Comparison of ENCODE assay signal across 8 mouse cellular contexts in genomic region chr11:50025721-50026520, GRCm38 (mm10). TPM values are rescaled to one million over a fixed set of nuclear protein-coding genes. Genes with fewer than 3 reads are reported as not detected.
A peak's percentile ranks its signal among the peaks of the same experiment; 100 is the strongest.
DNase-seq lines count a peak whose midpoint lies in the region; ATAC-seq lines count a peak whose summit lies in the region.

No protein-coding gene starts in this region.

- peak overlapping the region; percentile 97 for H3K9ac ChIP-seq in kidney, embryonic 14.5 days (ENCODE audit: low read depth, low read length)

- no peaks in the 10 kb centered on the region for H3K9me3 ChIP-seq in kidney, embryonic 14.5 days (ENCODE audit: control insufficient read depth, low read length)

- 6% methylated on average over 20 of the region's 24 CpGs for WGBS in kidney, embryonic 14.5 days

- peak overlapping the region; percentile 91 for H3K4me2 ChIP-seq in kidney, embryonic 14.5 days (replicated peaks; ENCODE audit: low read depth, low read length)

- DNase-seq in kidney, postnatal 4 days = no peak
- DNase-seq in brain, adult 2 months (ENCODE audit: low read depth, low spot score) = peak; percentile 33
- peak; percentile 15 to 20 for DNase-seq in heart, postnatal 10 days
- DNase-seq in mesoderm, embryonic 11.5 days (ENCODE audit: low read depth, low spot score) = peak; percentile 19
- DNase-seq in natural killer cell, adult 2 months (ENCODE audit: low spot score in 2 of 2) = no peak
- no peak for DNase-seq in gastrocnemius, postnatal 36 days
- DNase-seq in layer of hippocampus, adult 9-11 months = no peak

- H3K4me3 ChIP-seq in kidney, embryonic 14.5 days (ENCODE audit: low read length) = peak overlapping the region; percentile 90

- no peaks in the 10 kb centered on the region for H3K27me3 ChIP-seq in kidney, embryonic 14.5 days (ENCODE audit: control insufficient read depth, insufficient read depth, low read length)

- H3K27ac ChIP-seq in kidney, embryonic 14.5 days (ENCODE audit: low read depth, low read length) = peak overlapping the region; percentile 63

- H3K36me3 ChIP-seq in kidney, embryonic 14.5 days (ENCODE audit: control insufficient read depth, insufficient read depth, low read length) = no peaks in the 10 kb centered on the region

- intact Hi-C loops in heart, postnatal 10 days (cut with DNase I) = loop anchor here (1.0 to 5.0 kb wide), 3 partner anchors 41 to 104 kb away; no protein-coding TSS in a partner anchor
- intact Hi-C loops in gastrocnemius, postnatal 36 days (cut with DNase I) = loop anchor here (5.0 kb wide), 1 partner anchor 106 kb away; the partner anchor contains the start of gene Tbc1d9b

- peaks cover 9% of the 10 kb centered on the region; the same call in 1 of the 2 replicates for H3K4me1 ChIP-seq in kidney, embryonic 14.5 days (ENCODE audit: control insufficient read depth, insufficient read depth, low read length)

- ATAC-seq in kidney, embryonic 14.5 days (ENCODE audit: low FRiP score, low TSS enrichment) = no peak

RNA-seq across cellular contexts. Expression of gene Rnf130, which starts 0.8 kb away (rescaled TPM):
- 69.3 and 71.2 TPM in 2 replicates for polyA plus RNA-seq in kidney, embryonic 14.5 days (2014; fragmentation: Nextera tagmentation; extraction: Ambion mirVana)
- 10 to 100 TPM; 48.8 to 56.2 TPM for total RNA-seq in heart, postnatal 10 days (2021)
- 10 to 100 TPM; 37.5 to 44.1 TPM for total RNA-seq in gastrocnemius, postnatal 36 days (2021)

Comparison
In these comparisons a context has a peak if more than half of its experiments do, and no peak if none do; other contexts are left out.
1. DNase-seq: peak in brain, adult 2 months (single experiment), heart, postnatal 10 days (2 of 2) and mesoderm, embryonic 11.5 days (single experiment); none in kidney, postnatal 4 days (0 of 2), natural killer cell, adult 2 months (0 of 2), gastrocnemius, postnatal 36 days (0 of 2) and layer of hippocampus, adult 9-11 months (single experiment).